Mouse (Mus musculus): ENCODE measurements around the gene Rabl2. TPM values are rescaled to one million over a fixed set of nuclear protein-coding genes. Genes with fewer than 3 reads are reported as not detected.
A peak's percentile ranks its signal among the peaks of the same experiment; 100 is the strongest.

Rabl2 gene
- polyA plus RNA-seq, 1 experiment from 2014 or later, result 57.3 TPM

DNA sequence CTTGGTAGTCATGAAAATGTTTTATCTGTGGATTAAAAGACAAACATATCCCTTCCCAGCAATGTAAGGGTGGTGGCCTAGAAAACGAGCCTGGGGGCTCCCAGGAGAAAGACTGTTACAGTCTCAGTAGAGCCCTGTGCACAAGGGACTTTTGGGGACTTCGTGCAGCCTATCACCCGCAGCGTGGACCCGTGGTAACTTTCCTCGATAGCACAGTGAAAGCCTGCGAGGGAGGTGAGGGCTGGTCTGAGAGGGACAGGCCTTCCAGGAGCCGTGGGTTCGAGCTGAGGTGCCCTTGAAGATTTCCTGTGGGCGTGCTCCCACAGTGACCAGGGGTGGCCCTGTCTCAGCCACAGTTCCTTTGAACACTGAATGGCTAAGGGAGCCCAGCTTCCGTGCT is 6.1 kb downstream of the Rabl2 start:
- Histone ChIP-seq H3K9me3 (replicated peaks) (no peaks in the 10 kb centered on the region), H3K27me3 (no peaks in the 10 kb centered on the region), H3K27ac (replicated peaks) (no peak overlapping the region), H3K4me1 (0 out of 2 replicates have a peak, but pooled peaks cover 6% of the 10 kb centered on the region), H3K4me2 (replicated peaks) (no peak overlapping the region), H3K36me3 (peaks cover 5% of the 10 kb centered on the region; the same call in 1 of the 2 replicates), H3K4me3 (replicated peaks) (no peak overlapping the region), H3K9ac (no peak overlapping the region)
- WGBS, result 88% methylated on average over 11 of the region's 11 CpGs
- ATAC-seq (ENCODE audit: insufficient number of reproducible peaks, low FRiP score, low TSS enrichment, low read depth), result no peak

- H3K9ac ChIP-seq, result no peak overlapping the region
- ATAC-seq (ENCODE audit: insufficient number of reproducible peaks, low FRiP score, low TSS enrichment, low read depth), result no peak
- 0 out of 2 replicates have a peak, but pooled peaks cover 1% of the 10 kb centered on the region for H3K4me1 ChIP-seq
- no peaks in the 10 kb centered on the region for H3K27me3 ChIP-seq
- peaks cover 5% of the 10 kb centered on the region; the same call in 1 of the 2 replicates for H3K36me3 ChIP-seq
- no peak overlapping the region for H3K27ac ChIP-seq (replicated peaks)
- H3K4me3 ChIP-seq (replicated peaks), result no peak overlapping the region
- WGBS, result 90% methylated on average over 5 of the region's 5 CpGs
- no peaks in the 10 kb centered on the region for H3K9me3 ChIP-seq (replicated peaks)
- no peak overlapping the region for H3K4me2 ChIP-seq (replicated peaks)
These were observed 6.6 kb downstream of the Rabl2 start for GRCm38 (mm10) chr15:89585101-89585500.

- Histone ChIP-seq H3K4me2 (replicated peaks) (no peak overlapping the region), H3K4me3 (replicated peaks) (no peak overlapping the region), H3K9me3 (replicated peaks) (no peaks in the 10 kb centered on the region), H3K36me3 (peaks cover 5% of the 10 kb centered on the region; the same call in 1 of the 2 replicates), H3K27ac (replicated peaks) (no peak overlapping the region), H3K9ac (no peak overlapping the region), H3K4me1 (no peaks in the 10 kb centered on the region), H3K27me3 (no peaks in the 10 kb centered on the region)
- ATAC-seq (ENCODE audit: insufficient number of reproducible peaks, low FRiP score, low TSS enrichment, low read depth), result no peak
- WGBS, result 85% methylated on average over 7 of the region's 7 CpGs
These were observed 9.2 kb downstream of the Rabl2 start for GRCm38 (mm10) chr15:89582494-89582893.

GRCm38 (mm10) chr15:89572147-89572546 is 19.6 kb downstream of the Rabl2 start:
- no peaks in the 10 kb centered on the region for H3K36me3 ChIP-seq
- WGBS, result 54% methylated on average over 8 of the region's 8 CpGs
- H3K9ac ChIP-seq, result no peak overlapping the region
- 0 out of 2 replicates have a peak, but pooled peaks cover 3% of the 10 kb centered on the region for H3K4me1 ChIP-seq
- no peaks in the 10 kb centered on the region for H3K27me3 ChIP-seq
- H3K9me3 ChIP-seq (replicated peaks), result no peaks in the 10 kb centered on the region
- ATAC-seq (ENCODE audit: insufficient number of reproducible peaks, low FRiP score, low TSS enrichment, low read depth), result no peak
- no peak overlapping the region for H3K27ac ChIP-seq (replicated peaks)
- no peak overlapping the region for H3K4me2 ChIP-seq (replicated peaks)
- no peak overlapping the region for H3K4me3 ChIP-seq (replicated peaks)

DNA sequence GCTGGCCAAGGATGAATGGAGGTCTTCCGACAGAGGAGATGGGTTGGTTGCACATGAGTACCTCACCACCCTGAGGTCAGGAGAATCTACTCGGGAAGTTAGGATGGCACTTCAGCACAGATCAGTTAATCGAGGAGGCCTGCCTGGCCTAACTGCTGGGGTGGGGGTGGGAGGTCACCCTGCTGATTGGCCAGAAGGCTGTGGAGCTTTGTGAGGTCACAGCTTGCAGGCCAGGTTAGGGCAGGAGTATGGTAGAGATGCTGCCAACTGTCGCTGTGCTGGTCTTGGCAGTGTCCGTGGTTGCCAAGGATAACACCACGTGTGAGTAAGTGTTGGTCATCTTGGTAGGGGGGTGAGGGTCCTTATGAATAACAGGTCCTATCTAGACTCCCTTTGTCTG is 23.6 kb downstream of the Rabl2 start, which contains the start of gene Acr:
Gene Acr (plus strand): TSS at position 213 of the 400 bp plus-strand sequence.
- H3K27ac ChIP-seq (replicated peaks), result no peak within 1 kb of the TSS
- 87% methylated on average over 6 of the region's 6 CpGs for WGBS
- no peak for ATAC-seq (ENCODE audit: insufficient number of reproducible peaks, low FRiP score, low TSS enrichment, low read depth)
- no peak within 1 kb of the TSS for H3K4me3 ChIP-seq (replicated peaks)
- H3K9me3 ChIP-seq (replicated peaks), result no peaks in the 10 kb centered on the region
- H3K9ac ChIP-seq, result no peak within 1 kb of the TSS
- no peaks in the 10 kb centered on the region for H3K36me3 ChIP-seq
- H3K4me1 ChIP-seq, result 0 out of 2 replicates have a peak, but pooled peaks cover 3% of the 10 kb centered on the region
- H3K4me2 ChIP-seq (replicated peaks), result no peak within 1 kb of the TSS
- no peaks in the 10 kb centered on the region for H3K27me3 ChIP-seq

DNA sequence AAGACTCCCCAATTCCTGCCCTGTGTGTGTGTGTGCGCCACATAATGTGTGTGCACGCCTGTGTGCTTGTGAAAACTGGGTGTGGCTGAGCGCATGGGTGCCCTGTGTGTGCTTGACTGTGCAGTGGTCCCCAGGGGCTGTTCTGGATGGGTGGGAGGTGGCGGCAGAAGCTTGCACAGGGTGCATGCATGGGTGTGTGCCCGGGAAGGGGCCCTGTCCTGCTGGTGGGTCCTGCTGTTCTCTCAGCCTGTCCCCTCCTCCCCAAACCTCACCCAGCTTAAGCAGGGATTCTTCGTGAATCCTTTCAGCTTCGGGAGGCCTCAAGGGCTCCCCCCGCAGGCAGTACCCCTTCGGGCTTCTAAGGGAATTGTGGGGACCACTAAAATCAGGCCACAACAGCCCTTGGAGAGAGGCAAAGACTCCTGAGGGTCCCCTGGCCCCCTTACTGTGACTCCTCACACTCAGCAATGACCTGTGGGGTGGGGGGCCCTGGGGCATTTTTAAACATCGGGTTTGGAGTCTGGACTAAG is 32.5 kb downstream of the Rabl2 start:
- H3K27me3 ChIP-seq, result peaks cover 39% of the 10 kb centered on the region
- no peak for ATAC-seq (ENCODE audit: insufficient number of reproducible peaks, low FRiP score, low TSS enrichment, low read depth)
- no peak overlapping the region for H3K9ac ChIP-seq
- H3K36me3 ChIP-seq, result no peaks in the 10 kb centered on the region
- H3K4me1 ChIP-seq, result peaks cover 31% of the 10 kb centered on the region
- no peak overlapping the region for H3K27ac ChIP-seq (replicated peaks)
- 42% methylated on average over 10 of the region's 10 CpGs for WGBS
- H3K4me3 ChIP-seq (replicated peaks), result no peak overlapping the region
- no peaks in the 10 kb centered on the region for H3K9me3 ChIP-seq (replicated peaks)
- no peak overlapping the region for H3K4me2 ChIP-seq (replicated peaks)

DNA sequence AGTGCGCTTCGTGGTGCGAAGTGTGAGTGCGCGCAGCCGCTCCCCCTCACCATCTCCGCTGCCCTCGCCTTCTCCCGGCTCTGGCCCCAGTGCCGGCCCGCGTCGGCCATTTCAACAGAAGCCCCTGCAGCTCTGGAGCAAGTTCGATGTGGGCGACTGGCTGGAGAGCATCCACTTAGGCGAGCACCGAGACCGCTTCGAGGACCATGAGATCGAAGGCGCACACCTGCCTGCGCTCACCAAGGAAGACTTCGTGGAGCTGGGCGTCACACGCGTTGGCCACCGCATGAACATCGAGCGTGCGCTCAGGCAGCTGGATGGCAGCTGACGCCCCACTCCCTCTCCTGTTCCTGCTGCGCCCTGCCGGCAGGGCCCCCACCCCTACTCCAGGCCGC is 33.7 kb downstream of the Rabl2 start:
- Histone ChIP-seq H3K4me2 (replicated peaks) (peak overlapping the region; percentile 44), H3K9ac (no peak overlapping the region), H3K4me3 (replicated peaks) (peak overlapping the region; percentile 29), H3K27ac (replicated peaks) (no peak overlapping the region), H3K4me1 (peaks cover 31% of the 10 kb centered on the region), H3K27me3 (peaks cover 39% of the 10 kb centered on the region), H3K9me3 (replicated peaks) (no peaks in the 10 kb centered on the region), H3K36me3 (no peaks in the 10 kb centered on the region)
- no peak; the same call in 1 of the 2 replicates for ATAC-seq (ENCODE audit: insufficient number of reproducible peaks, low FRiP score, low TSS enrichment, low read depth)
- whole genome bisulfite sequencing, result 6% methylated on average over 34 of the region's 34 CpGs

GRCm38 (mm10) chr15:89557179-89557995 is 34.3 kb downstream of the Rabl2 start:
- WGBS, result 20% methylated on average over 34 of the region's 40 CpGs
- Histone ChIP-seq H3K9ac (no peak overlapping the region), H3K9me3 (replicated peaks) (no peaks in the 10 kb centered on the region), H3K4me2 (replicated peaks) (peak overlapping the region; percentile 44), H3K27ac (replicated peaks) (no peak overlapping the region), H3K4me3 (replicated peaks) (peak overlapping the region; percentile 29), H3K27me3 (peaks cover 39% of the 10 kb centered on the region), H3K36me3 (no peaks in the 10 kb centered on the region), H3K4me1 (peaks cover 31% of the 10 kb centered on the region)
- ATAC-seq (ENCODE audit: insufficient number of reproducible peaks, low FRiP score, low TSS enrichment, low read depth), result no peak

GRCm38 (mm10) chr15:89556401-89557178 is 35.1 kb downstream of the Rabl2 start:
- Histone ChIP-seq H3K4me2 (replicated peaks) (peak overlapping the region; percentile 44; the same call in 1 of the 2 replicates), H3K4me1 (peaks cover 31% of the 10 kb centered on the region), H3K9ac (no peak overlapping the region), H3K4me3 (replicated peaks) (no peak overlapping the region), H3K27me3 (peaks cover 39% of the 10 kb centered on the region), H3K36me3 (no peaks in the 10 kb centered on the region), H3K27ac (replicated peaks) (no peak overlapping the region), H3K9me3 (replicated peaks) (no peaks in the 10 kb centered on the region)
- ATAC-seq (ENCODE audit: insufficient number of reproducible peaks, low FRiP score, low TSS enrichment, low read depth), result peak; percentile 26; the same call in 1 of the 2 replicates
- WGBS, result 34% methylated on average over 23 of the region's 23 CpGs

GRCm38 (mm10) chr15:89555591-89555990 is 36.1 kb downstream of the Rabl2 start:
- Histone ChIP-seq H3K9me3 (replicated peaks) (no peaks in the 10 kb centered on the region), H3K9ac (no peak overlapping the region), H3K4me2 (replicated peaks) (no peak overlapping the region), H3K4me1 (peaks cover 31% of the 10 kb centered on the region), H3K27me3 (peaks cover 39% of the 10 kb centered on the region), H3K4me3 (replicated peaks) (no peak overlapping the region), H3K36me3 (no peaks in the 10 kb centered on the region), H3K27ac (replicated peaks) (no peak overlapping the region)
- WGBS, result 74% methylated on average over 6 of the region's 6 CpGs
- ATAC-seq (ENCODE audit: insufficient number of reproducible peaks, low FRiP score, low TSS enrichment, low read depth), result no peak

DNA sequence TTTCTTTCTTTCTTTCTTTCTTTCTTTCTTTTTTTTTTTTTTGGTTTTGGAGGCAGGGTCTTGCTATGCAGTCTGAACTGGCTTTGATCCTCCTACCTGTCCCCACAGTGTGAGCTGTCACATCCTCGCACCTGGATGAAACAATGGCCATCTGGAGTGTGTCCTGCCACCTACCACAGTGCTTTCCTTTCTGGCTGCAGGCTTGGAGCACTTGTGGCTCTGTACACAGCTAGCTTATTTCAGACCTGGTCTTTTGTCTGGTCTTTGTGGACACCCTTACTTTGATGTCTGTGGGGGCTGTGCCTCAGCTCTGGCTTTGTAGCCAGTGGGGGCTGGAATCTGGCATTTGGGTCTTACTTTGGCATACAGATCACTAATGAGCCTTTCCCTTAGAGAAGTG is 40.0 kb downstream of the Rabl2 start:
- WGBS, result 83% methylated on average over 1 of the region's 1 CpGs
- H3K27ac ChIP-seq (replicated peaks), result no peak overlapping the region
- H3K9ac ChIP-seq, result no peak overlapping the region
- H3K27me3 ChIP-seq, result peaks cover 27% of the 10 kb centered on the region
- H3K36me3 ChIP-seq, result peaks cover 9% of the 10 kb centered on the region; the same call in 1 of the 2 replicates
- H3K4me2 ChIP-seq (replicated peaks), result no peak overlapping the region
- no peak for ATAC-seq (ENCODE audit: insufficient number of reproducible peaks, low FRiP score, low TSS enrichment, low read depth)
- peaks cover 25% of the 10 kb centered on the region for H3K4me1 ChIP-seq
- H3K4me3 ChIP-seq (replicated peaks), result no peak overlapping the region
- no peaks in the 10 kb centered on the region for H3K9me3 ChIP-seq (replicated peaks)
